Mouse (Mus musculus) layer of hippocampus, adult 9-11 months (tissue): ENCODE results near the gene Elmo3.

Experiments
- DNase-seq: peaks from one replicate; pipeline ENCODE4 v3.0.0; 2022

The Elmo3 gene

DNA sequence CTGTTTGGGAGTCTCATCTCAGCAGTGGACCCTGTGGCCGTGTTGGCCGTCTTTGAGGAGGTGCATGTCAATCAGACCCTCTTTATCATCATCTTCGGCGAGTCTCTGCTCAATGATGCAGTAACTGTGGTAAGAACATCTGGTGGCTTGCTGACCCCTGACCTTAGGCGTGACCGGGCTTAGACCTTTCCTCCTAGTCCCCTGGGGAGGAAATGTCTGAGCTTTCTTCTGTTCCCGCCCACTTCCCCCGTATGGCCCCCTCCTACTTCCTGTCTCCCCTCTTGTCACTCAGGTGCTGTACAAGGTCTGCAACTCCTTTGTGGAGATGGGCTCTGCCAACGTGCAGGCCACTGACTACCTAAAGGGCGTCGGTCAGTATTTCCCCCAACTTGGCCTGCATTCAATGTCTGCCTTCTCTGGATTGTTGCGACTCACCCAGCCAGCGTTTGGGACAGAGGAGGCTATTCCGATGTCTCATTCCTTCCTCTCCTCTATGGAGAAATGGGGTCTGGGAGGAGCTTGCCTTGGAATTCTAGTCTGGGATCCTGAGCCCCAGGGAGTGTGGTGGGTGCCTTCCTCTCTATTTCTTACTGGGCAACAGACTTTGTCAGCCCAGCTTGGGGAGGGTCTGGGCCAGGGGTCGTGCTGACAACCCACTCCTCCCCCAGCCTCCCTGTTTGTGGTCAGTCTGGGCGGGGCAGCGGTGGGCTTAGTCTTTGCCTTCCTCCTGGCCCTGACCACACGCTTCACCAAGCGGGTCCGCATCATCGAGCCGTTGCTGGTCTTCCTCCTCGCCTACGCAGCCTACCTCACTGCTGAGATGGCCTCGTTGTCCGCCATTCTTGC is 50.0 kb downstream of the Elmo3 start:
- DNase-seq, result no peak

DNA sequence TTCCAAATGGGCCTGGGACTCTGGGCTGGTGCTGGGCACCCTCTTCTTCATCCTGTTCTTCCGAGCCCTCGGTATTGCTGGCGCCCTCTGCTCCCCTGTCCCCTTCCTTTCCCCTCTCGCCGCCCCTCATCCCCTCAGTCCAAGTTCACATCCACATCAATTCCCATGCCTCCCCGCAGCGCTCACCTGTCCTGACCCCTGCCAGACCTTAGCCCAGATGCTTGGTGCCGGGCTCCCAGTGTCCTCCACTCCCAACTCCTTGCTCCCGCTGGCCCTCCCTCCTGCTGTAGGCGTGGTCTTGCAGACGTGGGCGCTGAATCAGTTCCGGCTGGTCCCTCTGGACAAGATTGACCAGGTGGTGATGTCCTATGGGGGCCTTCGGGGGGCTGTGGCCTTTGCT is 51.3 kb downstream of the Elmo3 start:
- no peak for DNase-seq

DNA sequence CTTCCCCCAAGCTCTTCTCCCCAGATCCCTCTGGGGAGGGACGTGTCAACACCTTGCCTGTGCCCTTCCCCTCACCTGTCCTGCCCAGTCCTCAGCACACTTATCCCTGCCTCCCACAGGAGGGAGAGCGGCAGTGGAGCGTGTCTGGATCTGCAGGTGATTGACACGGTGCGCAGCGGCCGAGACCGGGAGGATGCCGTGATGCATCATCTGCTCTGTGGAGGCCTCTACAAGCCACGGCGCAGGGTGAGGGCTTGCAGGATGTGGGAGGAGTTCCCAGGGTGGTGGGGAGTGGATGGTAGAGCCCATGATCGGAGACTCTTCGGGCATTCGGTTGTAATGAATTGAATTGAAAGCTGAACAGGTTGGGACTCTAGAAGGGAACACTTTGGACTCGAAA is 53.8 kb downstream of the Elmo3 start:
- no peak for DNase-seq

DNA sequence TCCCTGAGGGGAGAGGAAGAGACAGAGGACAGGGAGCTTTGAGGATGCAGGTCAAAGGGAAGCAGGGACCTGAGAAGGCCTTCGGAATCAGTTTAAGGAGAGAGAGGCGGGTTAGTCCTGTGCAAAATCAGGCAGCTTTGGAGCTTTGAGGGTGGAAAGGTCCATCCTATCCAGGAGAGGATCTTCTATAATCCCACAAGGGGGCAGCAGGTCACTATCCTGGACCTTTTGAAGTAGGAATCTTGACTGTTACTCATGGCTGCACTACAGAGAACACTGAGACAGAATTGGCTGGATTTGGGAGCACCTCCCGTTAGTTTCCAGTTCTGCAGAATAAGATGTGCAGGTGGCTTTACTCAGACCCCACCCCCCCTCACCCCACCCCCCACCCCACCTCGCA is 54.2 kb downstream of the Elmo3 start:
- no peak for DNase-seq
